Mouse (Mus musculus): ENCODE data around the gene Hs3st3b1. TPM values are rescaled to one million over a fixed set of nuclear protein-coding genes. Genes with fewer than 3 reads are reported as not detected.

Gene Hs3st3b1
- total RNA-seq, 4 experiments from 2014 or later: 1.7 to 2.2 (median 1.8) TPM

- no peak for DNase-seq (ENCODE audit: low spot score in 2 of 2)
These were observed 2.3 kb upstream of the Hs3st3b1 start for GRCm38 (mm10) chr11:63924286-63924930.

GRCm38 (mm10) chr11:63923386-63923785, 1.3 kb upstream of the Hs3st3b1 start:
- DNase-seq (ENCODE audit: low spot score in 2 of 2): no peak

GRCm38 (mm10) chr11:63921044-63921951, 792 bp downstream of the Hs3st3b1 start:
- no peak for DNase-seq (ENCODE audit: low spot score in 2 of 2)

GRCm38 (mm10) chr11:63920531-63920930, 1.6 kb downstream of the Hs3st3b1 start:
- DNase-seq (ENCODE audit: low spot score in 2 of 2): peak; percentile 46 to 50

GRCm38 (mm10) chr11:63919211-63920098, 2.6 kb downstream of the Hs3st3b1 start:
- no peak for DNase-seq (ENCODE audit: low spot score in 2 of 2)

GRCm38 (mm10) chr11:63918321-63919105, 3.6 kb downstream of the Hs3st3b1 start:
- no peak for DNase-seq (ENCODE audit: low spot score in 2 of 2)

GRCm38 (mm10) chr11:63917561-63917960, 4.5 kb downstream of the Hs3st3b1 start:
- no peak for DNase-seq (ENCODE audit: low spot score in 2 of 2)

- peak; percentile 21 to 47 for DNase-seq (ENCODE audit: low spot score in 2 of 2)
These were observed 7.7 kb downstream of the Hs3st3b1 start for GRCm38 (mm10) chr11:63914388-63914787.

GRCm38 (mm10) chr11:63913936-63914335, 8.2 kb downstream of the Hs3st3b1 start:
- DNase-seq (ENCODE audit: low spot score in 2 of 2): no peak

- no peak for DNase-seq (ENCODE audit: low spot score in 2 of 2)
These were observed 11.1 kb downstream of the Hs3st3b1 start for GRCm38 (mm10) chr11:63911001-63911400.

GRCm38 (mm10) chr11:63909961-63910360, 12.1 kb downstream of the Hs3st3b1 start:
- no peak for DNase-seq (ENCODE audit: low spot score in 2 of 2)

- DNase-seq (ENCODE audit: low spot score in 2 of 2): no peak
These were observed 13.6 kb downstream of the Hs3st3b1 start for GRCm38 (mm10) chr11:63908500-63908899.

- no peak for DNase-seq (ENCODE audit: low spot score in 2 of 2)
These were observed 15.3 kb downstream of the Hs3st3b1 start for GRCm38 (mm10) chr11:63906552-63907353.

GRCm38 (mm10) chr11:63904787-63905186, 17.3 kb downstream of the Hs3st3b1 start:
- no peak for DNase-seq (ENCODE audit: low spot score in 2 of 2)

- no peak for DNase-seq (ENCODE audit: low spot score in 2 of 2)
These were observed 23.5 kb downstream of the Hs3st3b1 start for GRCm38 (mm10) chr11:63898509-63899168.

GRCm38 (mm10) chr11:63897856-63898508, 24.1 kb downstream of the Hs3st3b1 start:
- no peak for DNase-seq (ENCODE audit: low spot score in 2 of 2)

- no peak for DNase-seq (ENCODE audit: low spot score in 2 of 2)
These were observed 25.1 kb downstream of the Hs3st3b1 start for GRCm38 (mm10) chr11:63897011-63897410.

GRCm38 (mm10) chr11:63894188-63894587, 27.9 kb downstream of the Hs3st3b1 start:
- DNase-seq (ENCODE audit: low spot score in 2 of 2): no peak

GRCm38 (mm10) chr11:63893557-63893956, 28.5 kb downstream of the Hs3st3b1 start:
- no peak for DNase-seq (ENCODE audit: low spot score in 2 of 2)

All from left cerebral cortex, adult 8-10 months (tissue).